Mouse (Mus musculus): ENCODE data around the gene Wdr82.

Wdr82 gene

DNA sequence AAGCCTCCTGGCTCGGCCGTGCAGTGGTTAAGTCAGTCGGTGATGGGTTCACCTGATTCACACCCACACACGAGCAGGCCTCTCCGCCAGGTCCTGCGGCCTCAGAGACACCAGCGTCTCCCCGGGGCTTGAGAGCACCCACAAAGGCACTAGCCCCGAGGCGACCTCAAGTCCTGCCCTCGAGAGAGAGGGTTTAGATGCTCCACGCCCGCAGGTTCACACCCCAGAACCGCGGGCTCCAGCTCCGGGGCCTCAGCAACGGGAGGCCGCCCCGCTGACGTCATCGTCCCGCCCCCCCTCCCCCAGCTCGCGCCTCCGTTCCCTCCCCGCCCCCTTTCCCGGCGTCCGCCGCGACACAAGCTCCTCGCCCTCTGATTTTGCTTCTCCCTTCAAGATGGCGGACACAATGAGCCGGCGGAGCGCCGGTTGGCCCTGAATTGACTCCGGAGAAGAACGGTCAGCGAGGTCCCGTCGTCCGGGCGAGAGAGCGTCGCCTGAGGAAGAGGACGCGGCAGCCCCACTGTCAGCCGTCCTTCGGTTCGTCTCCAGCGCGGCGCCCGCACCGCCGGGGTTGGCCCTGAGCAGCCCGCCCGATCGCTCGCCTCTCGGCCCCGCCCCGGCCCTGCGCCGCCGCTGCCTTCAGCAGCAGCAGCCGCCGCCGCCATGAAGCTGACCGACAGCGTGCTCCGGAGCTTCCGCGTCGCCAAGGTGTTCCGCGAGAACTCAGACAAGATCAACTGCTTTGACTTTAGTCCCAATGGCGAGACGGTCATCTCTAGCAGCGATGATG, at the start of gene Wdr82:
Gene Wdr82 (plus strand): TSS at position 373 of the 790 bp plus-strand sequence.
- peak; percentile 75 to 87 for DNase-seq (ENCODE audit: low spot score in 2 of 2)

DNA sequence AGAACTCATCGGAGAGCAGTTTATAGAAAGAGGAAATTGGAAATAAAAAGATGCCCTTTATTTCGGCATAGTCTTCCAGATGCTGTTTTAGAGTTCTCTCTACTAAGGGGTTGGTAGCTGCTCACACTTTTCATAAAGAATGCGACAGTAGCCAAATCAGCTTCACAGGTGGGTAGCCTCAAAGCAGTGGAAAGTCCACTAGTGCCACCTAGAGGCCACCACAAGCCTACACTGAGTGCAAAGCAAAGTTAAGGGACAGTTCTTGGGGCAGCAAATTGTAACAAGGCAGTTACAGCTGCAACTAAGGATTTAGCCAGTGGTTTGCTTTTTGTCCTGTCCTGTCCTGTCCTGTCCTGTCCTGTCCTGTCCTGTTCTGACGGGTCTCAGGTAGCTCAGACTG, 47.1 kb upstream of the Wdr82 start:
- DNase-seq (ENCODE audit: low spot score in 2 of 2) = no peak

DNA sequence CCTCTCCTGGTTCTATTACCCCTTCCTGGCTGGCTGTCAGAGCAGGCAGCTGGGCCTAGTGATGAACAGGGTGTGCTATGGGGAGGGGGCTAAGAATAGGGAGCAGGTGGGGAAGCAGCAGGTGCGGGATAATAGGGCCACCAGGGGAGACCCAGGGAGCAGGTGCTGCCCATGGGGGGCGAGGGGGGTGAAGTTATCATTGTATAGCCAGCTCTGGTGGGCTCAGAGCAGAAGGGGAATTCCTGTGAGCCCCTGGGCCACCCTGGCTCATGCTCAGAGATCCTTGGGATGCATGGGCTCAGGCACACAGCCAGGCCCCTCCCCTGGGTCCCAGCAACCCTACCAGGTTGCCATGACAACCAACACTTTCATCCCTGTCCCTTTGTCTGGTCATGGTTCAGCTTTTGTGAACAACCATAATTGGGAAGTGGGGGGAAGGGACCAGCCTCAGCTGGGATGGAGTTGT, 43.9 kb upstream of the Wdr82 start:
- DNase-seq (ENCODE audit: low spot score in 2 of 2) = peak in 1 of 2 experiments; percentile 74

DNA sequence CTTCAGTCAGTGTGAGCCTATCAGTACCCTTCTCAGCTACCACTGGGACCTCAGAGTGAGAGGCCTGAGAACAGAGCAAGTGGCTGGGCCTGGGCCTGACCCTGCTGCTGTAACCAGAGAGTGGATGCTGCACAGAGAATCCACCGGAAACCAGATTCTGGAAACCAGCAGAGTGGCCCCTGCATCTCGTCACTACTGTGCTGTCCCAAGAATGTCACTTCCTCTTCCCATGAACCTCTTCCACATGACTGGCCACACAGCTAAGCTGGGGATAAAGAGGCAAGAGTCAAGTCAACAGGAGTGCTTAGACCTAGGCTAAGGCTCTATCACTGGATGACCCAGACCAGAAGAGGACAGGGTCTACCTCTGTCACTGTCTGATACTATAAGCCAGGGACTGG, 41.7 kb upstream of the Wdr82 start:
- no peak for DNase-seq (ENCODE audit: low spot score in 2 of 2)

DNA sequence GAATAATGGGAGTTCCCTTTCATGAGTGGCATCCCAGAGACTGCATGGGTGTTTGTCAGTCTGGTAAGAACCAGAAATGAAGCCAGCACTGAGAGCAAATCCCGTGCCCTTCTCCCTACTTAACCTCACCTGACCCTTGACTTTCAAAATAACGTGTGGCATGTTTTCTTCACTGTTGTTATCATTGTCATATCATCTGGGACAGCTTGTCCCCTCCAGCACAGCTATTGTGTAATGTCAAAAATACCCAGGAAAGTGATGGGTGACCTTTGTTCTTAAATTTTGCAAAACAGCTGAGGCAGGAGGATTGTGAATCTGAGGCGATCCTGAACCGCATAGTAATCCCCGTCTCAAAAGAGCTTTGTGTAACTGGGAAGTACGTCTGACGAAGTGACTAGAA, 40.5 kb upstream of the Wdr82 start:
- DNase-seq (ENCODE audit: low spot score in 2 of 2) = no peak

DNA sequence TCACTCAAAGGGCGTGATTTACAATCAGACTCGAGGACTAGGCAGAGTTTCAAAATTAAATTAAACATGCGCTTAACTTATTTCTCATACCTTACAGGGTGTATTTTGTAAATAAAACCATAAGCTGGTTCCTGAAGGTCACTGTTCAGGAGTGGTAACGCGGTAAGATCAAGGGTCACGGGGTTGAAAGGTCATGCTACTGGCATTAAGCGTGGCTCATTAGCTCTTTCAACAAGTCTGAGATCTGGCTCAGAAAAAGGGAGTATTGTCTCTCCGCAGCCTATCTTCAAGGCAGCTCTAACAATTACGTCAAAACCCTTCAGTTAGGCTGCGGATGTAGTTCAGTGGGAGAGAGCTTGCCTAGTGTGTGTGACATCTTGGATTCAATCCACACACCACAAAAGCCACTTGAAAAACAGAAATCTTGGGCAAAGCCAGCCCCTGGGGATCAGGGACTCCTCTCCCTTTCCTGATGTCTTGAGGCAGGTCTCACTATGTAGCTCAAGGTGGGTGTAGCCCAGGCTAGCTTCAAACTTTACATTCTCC, 33.0 kb upstream of the Wdr82 start:
- no peak for DNase-seq (ENCODE audit: low spot score in 2 of 2)

DNA sequence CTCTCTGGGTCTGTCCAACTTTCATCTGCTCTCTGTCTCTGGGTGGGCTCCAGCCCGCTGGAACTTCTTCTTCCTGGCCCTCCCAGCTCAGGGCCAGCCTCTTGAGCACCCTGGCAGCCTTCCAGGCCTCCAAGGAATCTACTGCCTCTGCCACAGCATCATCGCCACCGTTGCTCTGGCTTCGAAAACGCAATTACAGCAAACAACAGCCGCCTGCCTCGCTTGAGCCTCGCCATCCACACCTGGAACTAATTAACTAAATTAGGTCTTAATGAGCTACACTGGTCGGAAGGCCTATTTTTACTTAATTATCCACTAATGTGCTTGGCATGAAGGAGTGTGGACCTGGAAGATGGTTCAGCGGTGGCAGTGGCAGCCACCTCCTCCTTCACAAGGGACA, 31.0 kb upstream of the Wdr82 start:
- DNase-seq (ENCODE audit: low spot score in 2 of 2) = peak in 1 of 2 experiments; percentile 60

DNA sequence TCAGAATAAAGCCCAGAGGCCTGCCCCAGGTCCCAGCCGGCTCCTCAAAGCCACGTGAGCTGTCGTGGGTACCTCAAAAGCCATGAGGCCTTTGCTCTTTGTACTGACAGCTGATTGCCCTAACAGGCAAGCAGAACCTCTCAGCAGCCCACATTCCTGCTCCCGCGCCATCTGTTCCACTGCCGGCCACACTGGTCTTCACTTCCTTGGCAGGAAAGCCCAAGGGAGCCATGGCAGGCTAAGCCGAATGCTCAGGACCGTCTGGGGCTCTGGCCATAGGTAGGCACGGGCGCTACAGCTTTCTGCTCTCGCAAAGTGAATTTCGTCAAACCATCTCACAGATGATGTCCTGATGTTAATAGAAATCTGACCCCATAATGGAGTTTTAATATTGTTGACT, 28.8 kb upstream of the Wdr82 start:
- peak in 1 of 2 experiments; percentile 44 for DNase-seq (ENCODE audit: low spot score in 2 of 2)

DNA sequence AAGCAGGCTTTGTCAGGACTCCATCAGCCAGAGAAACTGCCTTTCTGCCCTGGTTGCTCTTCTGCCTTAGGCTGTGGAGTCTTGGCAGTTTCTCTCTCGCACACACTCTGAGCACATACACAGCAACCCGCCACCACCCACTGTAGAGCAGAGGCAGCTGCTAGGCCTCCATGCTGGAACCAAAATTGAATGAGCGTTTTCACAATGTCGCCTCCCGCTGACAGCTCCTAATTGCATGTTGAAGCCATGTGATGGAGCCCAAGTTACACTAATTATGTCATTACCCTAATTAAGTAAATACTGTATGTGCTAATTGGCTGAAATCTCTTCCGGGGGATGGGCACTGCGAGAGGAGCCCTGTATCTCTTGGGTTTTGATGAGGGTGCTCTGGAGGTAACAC, 26.6 kb upstream of the Wdr82 start:
- DNase-seq (ENCODE audit: low spot score in 2 of 2) = no peak

DNA sequence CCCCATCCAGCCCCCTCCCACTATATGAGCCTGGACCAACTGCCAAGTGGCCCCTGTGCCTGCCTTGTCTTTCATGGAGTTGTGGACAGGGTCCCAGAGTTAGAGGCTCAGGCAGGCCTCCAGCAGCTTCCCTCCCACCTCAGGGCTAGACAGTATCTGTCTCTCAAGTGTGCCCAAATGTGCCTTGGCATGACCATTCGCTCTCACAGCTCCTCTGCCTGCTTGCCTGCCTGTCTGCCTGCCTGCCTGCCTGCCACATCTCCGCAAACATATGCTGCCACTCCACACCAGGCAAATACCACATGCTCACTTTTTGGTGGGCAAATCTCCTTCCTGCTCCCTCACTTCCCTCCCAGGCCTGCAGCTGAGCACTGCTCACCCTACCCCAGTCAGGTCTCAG, 25.1 kb upstream of the Wdr82 start:
- DNase-seq (ENCODE audit: low spot score in 2 of 2) = no peak

DNA sequence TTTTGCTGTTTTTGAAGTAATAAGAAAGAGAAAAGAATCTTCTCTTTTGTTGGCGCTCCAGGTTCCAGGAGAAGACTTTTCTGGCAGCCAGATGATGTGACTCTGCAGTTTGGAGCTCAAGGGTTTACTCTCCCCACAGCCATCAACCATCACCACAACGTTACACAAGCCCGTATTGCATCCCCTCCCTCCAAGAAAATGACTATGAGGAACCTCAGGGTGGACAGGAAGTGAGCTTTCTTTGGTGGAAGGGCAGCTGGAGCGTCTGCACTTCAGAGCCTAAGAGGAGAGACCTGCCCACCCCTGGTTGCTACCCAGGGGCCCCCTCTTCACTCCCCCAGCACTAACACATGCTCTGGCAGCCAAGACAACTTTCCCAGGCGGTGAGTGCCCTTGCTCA, 23.4 kb upstream of the Wdr82 start:
- DNase-seq (ENCODE audit: low spot score in 2 of 2) = no peak

DNA sequence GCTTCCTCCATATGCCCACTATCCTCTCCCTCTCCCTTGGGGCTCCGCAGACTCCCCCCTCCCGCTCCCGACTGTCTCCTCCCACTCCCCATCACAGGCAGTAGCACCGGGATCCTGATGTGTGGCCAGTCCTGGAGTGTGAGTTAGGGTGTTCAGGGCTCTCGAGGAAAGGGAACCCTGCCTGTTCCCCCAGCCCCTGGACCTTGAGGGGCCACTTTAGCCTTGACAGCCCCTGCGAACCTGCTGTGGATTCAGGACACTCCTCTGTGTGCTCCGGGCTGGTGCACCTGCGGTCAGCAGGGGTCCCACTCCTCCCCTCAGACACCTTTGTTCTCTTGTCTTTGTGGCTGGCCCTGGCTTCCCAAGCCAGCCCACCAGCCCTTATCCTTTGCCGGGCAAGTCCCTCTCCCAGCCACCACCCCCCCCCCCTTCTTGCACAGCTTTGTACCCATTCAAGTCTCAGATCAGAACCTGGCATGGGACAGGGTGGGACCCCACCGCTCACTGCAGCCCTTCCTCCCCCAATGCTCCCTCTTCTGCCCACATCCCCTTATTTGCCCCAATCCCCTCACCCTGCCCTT, 22.8 kb upstream of the Wdr82 start:
- DNase-seq (ENCODE audit: low spot score in 2 of 2) = no peak

DNA sequence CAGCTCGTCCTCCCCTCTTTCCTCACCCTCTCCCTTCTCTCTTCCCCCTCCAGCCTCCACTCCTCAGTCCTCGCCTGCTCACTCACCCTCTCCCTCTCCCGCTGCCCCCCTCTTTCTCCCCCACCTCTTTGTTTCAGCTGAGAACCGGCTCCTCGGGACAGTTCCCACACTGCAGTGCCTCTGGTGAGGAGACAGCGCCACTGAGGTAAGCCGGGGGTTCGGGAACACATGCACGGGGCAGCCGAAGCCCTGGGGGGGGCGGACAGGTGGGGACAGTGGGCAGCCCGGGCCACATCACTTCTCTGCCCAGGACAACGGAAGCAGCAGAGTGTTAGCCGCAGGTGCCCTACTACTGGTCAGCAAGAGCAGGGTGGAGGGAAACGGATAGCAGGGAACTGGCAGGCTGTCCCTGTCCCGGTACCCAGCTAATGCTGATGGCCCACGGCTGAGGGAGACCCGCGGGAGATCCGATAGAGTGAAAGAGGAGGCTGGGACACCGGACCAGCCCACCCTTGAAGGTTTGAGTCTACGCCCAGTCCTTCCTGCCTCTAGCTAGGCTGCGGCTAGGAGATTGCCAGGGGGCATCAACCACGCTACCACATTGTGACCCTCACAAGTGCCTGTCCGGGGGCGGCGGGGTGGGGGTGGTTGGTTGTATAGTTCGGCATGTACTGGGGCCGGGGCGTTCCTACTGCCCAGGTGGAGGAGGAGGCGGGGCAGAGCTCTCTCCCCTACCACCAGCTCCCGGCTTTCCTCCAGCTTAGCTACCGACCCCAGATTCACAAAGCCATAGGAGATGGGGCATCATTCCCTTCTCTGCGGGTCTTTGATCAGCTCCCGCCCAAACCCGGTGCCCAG, 22.0 kb upstream of the Wdr82 start:
- DNase-seq (ENCODE audit: low spot score in 2 of 2) = peak in 1 of 2 experiments; percentile 29

DNA sequence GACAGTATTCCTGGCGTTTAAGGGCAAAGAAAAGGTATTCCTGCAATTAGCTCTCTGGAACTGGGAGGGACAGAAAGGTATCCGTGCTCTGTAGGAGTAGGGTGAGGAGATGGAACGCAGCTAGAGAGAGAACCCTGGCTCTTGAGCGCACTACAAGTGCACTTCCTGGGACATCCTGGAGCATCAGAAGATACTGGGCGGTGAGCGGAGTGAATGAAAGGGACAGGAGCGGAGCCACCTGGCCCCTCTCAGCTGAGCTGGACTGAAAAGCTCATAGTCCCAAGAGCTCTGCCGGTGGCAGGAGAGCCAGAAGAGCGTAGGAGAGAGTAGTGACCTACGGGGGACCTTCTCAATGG, 21.4 kb upstream of the Wdr82 start:
- no peak for DNase-seq (ENCODE audit: low spot score in 2 of 2)

DNA sequence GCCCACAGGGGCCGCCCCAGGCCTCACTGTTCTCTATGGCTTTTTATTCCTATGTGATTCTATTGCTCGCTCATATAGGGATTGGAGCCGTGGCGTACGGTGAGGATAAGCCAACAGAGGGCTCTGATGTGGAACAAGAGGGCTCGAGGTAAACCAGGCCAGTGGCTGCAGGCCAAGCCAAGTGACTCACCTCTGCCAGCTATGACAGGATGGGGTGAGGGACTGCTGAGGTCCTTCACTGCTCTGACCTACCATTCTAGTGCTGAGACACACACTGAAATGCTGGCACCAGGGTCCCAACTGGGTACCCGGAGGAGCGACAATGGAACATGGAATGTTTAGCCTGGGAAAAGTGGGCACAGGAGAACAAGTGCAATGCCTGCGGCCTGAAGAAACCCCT, 16.6 kb upstream of the Wdr82 start:
- DNase-seq (ENCODE audit: low spot score in 2 of 2) = no peak

DNA sequence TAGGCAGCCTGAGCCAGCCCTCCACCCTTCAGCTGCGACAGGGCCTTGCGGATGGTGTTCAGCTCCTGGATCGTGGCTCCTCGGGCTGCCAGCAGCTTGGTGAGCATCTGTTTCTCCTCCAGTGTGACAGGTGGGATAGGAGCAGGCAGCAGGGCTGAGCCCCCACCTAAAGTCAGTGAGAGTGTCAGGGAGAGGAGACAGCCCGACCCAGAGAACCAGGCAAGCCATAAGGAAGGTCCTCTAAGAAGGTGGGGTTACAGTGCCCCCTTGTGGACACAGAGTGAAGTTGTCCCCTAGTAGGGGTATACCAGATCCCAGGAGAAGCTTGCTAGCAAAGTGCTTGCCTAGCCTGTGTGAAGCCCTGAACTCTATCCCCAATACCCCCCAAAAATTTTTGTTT, 14.3 kb upstream of the Wdr82 start:
- DNase-seq (ENCODE audit: low spot score in 2 of 2) = peak; percentile 56 to 70

DNA sequence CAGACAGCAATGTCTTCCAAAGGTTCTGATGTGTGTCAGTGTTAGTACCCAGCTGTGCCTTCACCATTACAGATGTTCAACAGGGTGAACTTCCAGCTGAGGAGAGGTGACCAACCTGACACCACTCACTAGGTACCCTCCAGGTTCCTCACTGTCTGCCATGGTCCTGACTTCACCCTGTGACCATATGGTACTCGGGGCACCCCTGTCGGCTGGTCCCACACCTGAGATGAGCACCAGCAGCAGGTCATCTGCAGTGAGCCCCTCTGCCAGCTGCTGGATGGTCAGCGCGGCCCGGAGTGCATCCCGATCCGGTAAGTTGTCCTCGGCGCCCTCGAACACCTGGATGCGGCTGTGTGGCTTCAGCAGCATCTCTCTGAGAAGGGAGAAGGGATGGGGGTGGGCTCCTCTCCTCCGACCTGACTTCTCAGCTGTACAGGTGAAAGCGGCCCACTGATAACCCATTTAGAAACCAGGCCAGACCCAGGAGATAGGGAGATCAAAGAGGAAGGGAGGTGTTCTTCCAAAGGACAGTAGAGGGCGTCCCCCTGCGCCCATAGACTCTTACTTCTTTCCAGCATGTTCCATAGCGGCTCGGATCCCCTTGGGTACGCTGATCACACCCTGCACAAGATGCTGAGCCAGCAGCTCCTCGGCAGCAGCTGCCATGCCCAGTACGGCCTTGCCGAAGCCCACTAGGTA, 13.7 kb upstream of the Wdr82 start:
- DNase-seq (ENCODE audit: low spot score in 2 of 2) = no peak

DNA sequence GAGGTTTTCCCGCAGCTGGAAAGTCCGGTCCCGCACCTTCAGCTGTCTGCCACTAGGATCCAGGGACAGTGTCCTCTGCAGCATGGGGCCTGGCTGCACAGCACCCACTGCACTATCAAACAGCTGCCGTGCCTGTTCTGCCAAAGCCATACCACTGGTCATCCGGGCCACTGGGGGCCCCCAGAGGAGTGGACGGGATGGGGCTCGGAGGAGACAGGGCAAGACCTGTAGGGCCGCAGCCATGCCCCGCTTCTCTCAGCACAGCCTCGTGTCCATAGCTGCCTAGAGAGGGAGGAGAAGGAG, 13.2 kb upstream of the Wdr82 start:
- DNase-seq (ENCODE audit: low spot score in 2 of 2) = no peak

DNA sequence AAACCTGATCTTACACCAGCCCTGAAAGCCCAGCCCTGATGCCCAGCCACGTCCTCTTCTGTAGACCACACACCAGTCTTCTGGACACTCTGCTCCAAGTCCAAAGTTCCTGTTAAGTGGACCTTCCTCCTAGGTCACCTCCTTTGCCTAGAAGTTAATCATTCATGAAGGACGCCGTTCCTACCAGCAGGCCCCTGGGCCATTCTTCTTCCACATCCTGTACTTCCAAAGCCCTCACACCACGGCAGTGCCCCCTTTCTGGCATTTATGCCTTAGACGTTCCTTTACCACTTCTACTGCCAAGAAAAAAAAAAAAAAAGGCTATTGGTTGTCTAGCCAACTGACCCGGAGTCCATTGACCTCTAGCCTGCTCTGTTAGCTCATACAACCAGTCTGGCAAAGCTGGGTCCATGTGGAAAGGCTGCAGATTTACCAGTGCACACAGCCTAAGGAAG, 12.7 kb upstream of the Wdr82 start, which contains the start of gene Glyctk:
Gene Glyctk (minus strand): TSS at position 102 of the 455 bp plus-strand sequence.
- DNase-seq (ENCODE audit: low spot score in 2 of 2) = no peak

DNA sequence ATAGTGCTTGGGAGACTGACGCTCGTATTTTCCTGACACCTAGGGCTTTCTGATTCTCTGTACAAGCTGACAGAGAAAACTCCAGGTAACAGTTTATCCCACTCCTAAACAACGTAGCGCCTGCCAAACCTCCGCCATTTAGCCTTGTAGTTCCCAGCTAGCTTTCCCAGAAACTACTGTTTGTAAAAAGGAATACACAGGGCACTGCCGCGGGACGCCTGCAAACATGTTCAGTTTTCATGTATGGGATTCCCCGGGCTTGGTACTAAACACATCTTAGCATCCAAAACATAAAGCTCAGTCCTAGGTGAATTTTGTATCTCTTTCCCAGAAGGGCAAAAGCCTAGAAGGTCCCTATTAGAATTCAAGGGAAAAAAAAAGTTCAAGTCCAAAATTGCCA, 11.5 kb upstream of the Wdr82 start:
- DNase-seq (ENCODE audit: low spot score in 2 of 2) = no peak

DNA sequence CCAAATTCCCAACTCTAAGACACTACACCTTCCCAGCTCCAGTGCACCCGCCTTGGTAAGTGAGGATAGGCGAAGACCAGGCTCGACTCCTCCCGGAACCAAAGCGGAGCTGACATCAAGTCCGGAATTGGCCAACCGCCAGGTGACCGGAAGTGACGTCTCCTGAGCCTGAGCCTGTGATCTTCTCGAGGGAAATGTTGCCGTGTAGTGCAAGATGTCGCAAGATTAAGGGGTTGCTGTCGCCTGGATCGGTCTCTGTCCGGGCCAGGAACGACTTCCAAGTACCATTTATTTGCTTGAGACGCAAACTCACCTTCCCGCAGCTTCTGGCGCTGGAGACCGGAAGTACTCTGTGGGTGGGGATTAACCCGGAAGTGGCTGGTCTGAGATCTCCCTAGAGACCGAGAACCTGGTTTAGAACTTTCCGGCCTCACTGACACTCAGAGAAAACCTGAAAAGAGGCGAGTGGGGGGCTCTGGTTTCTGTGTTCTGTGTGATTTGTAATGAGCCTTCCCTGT, 10.9 kb upstream of the Wdr82 start:
- peak; percentile 95 to 97 for DNase-seq (ENCODE audit: low spot score in 2 of 2)
